Mouse (Mus musculus) kidney, postnatal 10 days (tissue): Measurements from ENCODE around the gene Rtl6.

Source experiments
- DNase-seq: peaks from one replicate; pipeline ENCODE4 v3.0.0; 2021; ENCODE audit warnings: mixed read lengths

Gene Rtl6

GRCm38 (mm10) chr15:84536611-84537010, 21.0 kb downstream of the Rtl6 start:
- DNase-seq = no peak

GRCm38 (mm10) chr15:84535953-84536352, 21.7 kb downstream of the Rtl6 start:
- no peak for DNase-seq

GRCm38 (mm10) chr15:84532211-84532610, 25.4 kb downstream of the Rtl6 start:
- no peak for DNase-seq

GRCm38 (mm10) chr15:84531535-84531934, 26.1 kb downstream of the Rtl6 start:
- DNase-seq = no peak

DNA sequence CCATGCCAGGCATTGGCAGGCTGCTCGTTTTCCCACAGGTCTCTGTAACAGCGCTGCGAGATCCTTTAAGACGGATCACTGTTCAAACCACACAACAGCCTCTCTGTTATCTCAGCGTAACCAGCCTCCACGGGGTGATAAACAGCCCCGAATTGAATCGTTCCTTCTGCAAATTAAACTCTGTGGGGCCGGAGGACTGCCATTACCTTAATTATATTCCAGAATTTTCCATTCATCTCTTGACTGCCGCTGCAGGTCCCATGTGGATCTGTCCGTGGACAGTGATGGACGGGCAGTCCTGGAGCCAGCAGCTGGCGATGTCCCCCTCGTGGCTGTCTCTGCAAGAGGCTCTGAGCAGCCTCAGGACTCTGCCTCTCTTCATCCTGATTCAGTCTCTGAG, 30.7 kb downstream of the Rtl6 start:
- DNase-seq = no peak

DNA sequence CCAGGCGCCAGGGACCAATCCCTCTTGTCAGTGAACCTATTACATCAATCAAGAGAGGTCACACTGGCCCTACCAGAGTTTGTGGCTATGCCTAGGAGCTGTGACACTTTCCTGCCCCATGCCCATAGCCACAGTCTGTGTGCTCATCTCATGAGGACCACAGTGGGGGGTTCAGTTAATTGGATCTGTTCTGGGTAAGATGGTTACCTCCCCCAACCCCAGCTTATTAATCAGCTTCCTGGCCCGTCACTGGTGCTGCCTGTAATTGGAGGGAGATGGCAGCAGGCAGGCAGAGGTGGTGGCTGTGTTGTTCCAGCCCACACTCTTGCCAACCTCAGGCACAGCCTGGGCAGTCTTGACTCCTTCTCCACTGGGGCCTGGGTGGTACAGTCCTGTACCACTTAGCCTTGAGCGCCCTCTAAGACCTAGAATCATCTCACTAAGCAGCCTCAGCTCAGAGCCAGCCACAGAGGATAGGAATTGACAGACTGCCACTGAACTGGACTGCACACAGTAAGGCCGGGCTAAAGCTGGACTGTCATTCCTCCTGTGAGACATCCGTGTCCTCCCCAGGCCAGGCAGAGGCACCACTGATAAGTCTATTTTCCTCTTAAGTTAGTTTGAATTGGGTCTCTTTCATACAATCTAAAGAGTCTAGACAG, 32.3 kb downstream of the Rtl6 start:
- no peak for DNase-seq

GRCm38 (mm10) chr15:84522953-84523689, 34.5 kb downstream of the Rtl6 start:
- no peak for DNase-seq

DNA sequence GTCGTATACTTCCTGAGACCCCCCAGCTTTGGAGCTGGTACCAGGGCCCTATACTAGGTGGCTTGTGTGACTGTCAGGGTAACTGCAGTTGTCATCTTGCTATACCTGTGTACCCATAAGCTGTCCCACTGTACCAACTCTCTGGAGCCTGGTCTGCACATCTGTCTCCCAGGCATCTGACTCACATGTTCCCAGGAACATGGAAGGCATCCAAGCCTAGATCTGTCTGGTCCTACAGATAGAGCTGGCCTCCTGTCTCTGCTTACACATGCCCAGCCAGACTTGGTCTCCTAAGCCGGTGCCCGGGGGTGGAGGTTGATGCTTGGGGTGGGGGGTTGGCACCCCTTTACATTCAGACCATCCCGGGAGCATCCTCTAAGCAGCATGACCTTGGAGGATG, 36.1 kb downstream of the Rtl6 start:
- no peak for DNase-seq

GRCm38 (mm10) chr15:84518540-84518939, 39.1 kb downstream of the Rtl6 start:
- no peak for DNase-seq

GRCm38 (mm10) chr15:84512626-84513296, 44.9 kb downstream of the Rtl6 start:
- DNase-seq = peak; percentile 74

GRCm38 (mm10) chr15:84509981-84510380, 47.6 kb downstream of the Rtl6 start:
- no peak for DNase-seq

DNA sequence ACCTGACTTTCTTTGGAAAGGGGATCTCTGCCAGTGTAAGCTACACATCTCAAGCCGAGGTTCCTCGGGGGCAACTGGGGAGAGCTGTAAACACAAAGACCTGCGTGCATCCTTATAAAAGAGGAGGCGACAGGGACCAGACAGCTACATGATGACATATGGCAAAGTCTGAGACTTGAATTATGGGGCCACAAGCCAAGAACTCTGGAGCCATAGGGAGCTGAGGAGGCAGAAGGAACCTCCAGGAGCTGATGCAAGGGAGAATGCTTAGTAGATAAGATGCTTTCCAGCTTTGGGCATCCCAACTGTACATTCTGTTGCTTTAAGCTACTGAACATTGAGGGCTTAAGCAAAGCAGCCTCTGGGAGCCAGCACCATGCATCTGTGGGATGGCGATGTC, 48.5 kb downstream of the Rtl6 start:
- DNase-seq = no peak

- DNase-seq = no peak
Observed at GRCm38 (mm10) chr15:84506026-84506425, 51.6 kb downstream of the Rtl6 start.

GRCm38 (mm10) chr15:84504895-84505294, 52.7 kb downstream of the Rtl6 start:
- DNase-seq = no peak
